Mouse (Mus musculus): Measurements from ENCODE around the gene Tfpt. TPM values are rescaled to one million over a fixed set of nuclear protein-coding genes. Genes with fewer than 3 reads are reported as not detected.
A peak's percentile ranks its signal among the peaks of the same experiment; 100 is the strongest.

Tfpt gene
- total and polyA plus RNA-seq, 3 experiments, result 8.0 to 21.1 (median 16.9) TPM

GRCm38 (mm10) chr7:3585763-3586162 lies 44.0 kb downstream of the Tfpt start:
- Histone ChIP-seq H3K27me3 (ENCODE audit: control insufficient read depth, insufficient read depth, low read length) (no peaks in the 10 kb centered on the region), H3K4me3 (no peak overlapping the region), H3K27ac (no peak overlapping the region), H3K9ac (ENCODE audit: low read depth, low read length) (no peak overlapping the region), H3K4me1 (ENCODE audit: control insufficient read depth, insufficient read depth, low read length) (no peaks in the 10 kb centered on the region), H3K79me2 (replicated peaks; ENCODE audit: control insufficient read depth, insufficient read depth, low read length) (no peaks in the 10 kb centered on the region), H3K36me3 (ENCODE audit: control insufficient read depth, insufficient read depth, low read length) (no peaks in the 10 kb centered on the region)
- TF ChIP-seq CTCF (IDR thresholded peaks at IDR 0.05) (no peak), POLR2A (IDR thresholded peaks at IDR 0.05; ENCODE audit: insufficient read depth, low read depth, low read length) (no peak), EP300 (IDR thresholded peaks at IDR 0.05; ENCODE audit: insufficient read depth, low read depth, low read length) (no peak)
- intact Hi-C loops (cut with DNase I), result no loop called here
- 7% methylated on average over 6 of the region's 6 CpGs for WGBS
- DNase-seq, result no peak

- H3K79me2 ChIP-seq (replicated peaks; ENCODE audit: control insufficient read depth, insufficient read depth, low read length), result no peaks in the 10 kb centered on the region
- H3K9ac ChIP-seq (ENCODE audit: low read depth, low read length), result no peak overlapping the region
- H3K27ac ChIP-seq, result no peak overlapping the region
- no peaks in the 10 kb centered on the region for H3K36me3 ChIP-seq (ENCODE audit: control insufficient read depth, insufficient read depth, low read length)
- 58% methylated on average over 2 of the region's 2 CpGs for WGBS
- intact Hi-C loops (cut with DNase I), result no loop called here
- H3K4me3 ChIP-seq, result no peak overlapping the region
- DNase-seq, result no peak
- H3K4me1 ChIP-seq (ENCODE audit: control insufficient read depth, insufficient read depth, low read length), result no peaks in the 10 kb centered on the region
- TF ChIP-seq EP300 (IDR thresholded peaks at IDR 0.05; ENCODE audit: insufficient read depth, low read depth, low read length), result no peak
- no peak for TF ChIP-seq CTCF (IDR thresholded peaks at IDR 0.05)
- no peaks in the 10 kb centered on the region for H3K27me3 ChIP-seq (ENCODE audit: control insufficient read depth, insufficient read depth, low read length)
Observed at GRCm38 (mm10) chr7:3580029-3580428, 49.7 kb downstream of the Tfpt start.

GRCm38 (mm10) chr7:3578952-3579546 lies 50.7 kb downstream of the Tfpt start:
- H3K4me3 ChIP-seq, result no peak overlapping the region
- no peak overlapping the region for H3K27ac ChIP-seq
- DNase-seq, result no peak
- no peaks in the 10 kb centered on the region for H3K27me3 ChIP-seq (ENCODE audit: control insufficient read depth, insufficient read depth, low read length)
- TF ChIP-seq EP300 (IDR thresholded peaks at IDR 0.05; ENCODE audit: insufficient read depth, low read depth, low read length) (no peak), POLR2A (IDR thresholded peaks at IDR 0.05; ENCODE audit: insufficient read depth, low read depth, low read length) (no peak), CTCF (IDR thresholded peaks at IDR 0.05) (no peak)
- no peak overlapping the region for H3K9ac ChIP-seq (ENCODE audit: low read depth, low read length)
- intact Hi-C loops (cut with DNase I), result no loop called here
- no peaks in the 10 kb centered on the region for H3K36me3 ChIP-seq (ENCODE audit: control insufficient read depth, insufficient read depth, low read length)
- WGBS, result 63% methylated on average over 6 of the region's 6 CpGs
- no peaks in the 10 kb centered on the region for H3K79me2 ChIP-seq (replicated peaks; ENCODE audit: control insufficient read depth, insufficient read depth, low read length)
- no peaks in the 10 kb centered on the region for H3K4me1 ChIP-seq (ENCODE audit: control insufficient read depth, insufficient read depth, low read length)

GRCm38 (mm10) chr7:3578196-3578595 lies 51.5 kb downstream of the Tfpt start:
- 76% methylated on average over 2 of the region's 2 CpGs for WGBS
- H3K27ac ChIP-seq, result no peak overlapping the region
- DNase-seq, result no peak
- TF ChIP-seq EP300 (IDR thresholded peaks at IDR 0.05; ENCODE audit: insufficient read depth, low read depth, low read length), result no peak
- no peak for TF ChIP-seq POLR2A (IDR thresholded peaks at IDR 0.05; ENCODE audit: insufficient read depth, low read depth, low read length)
- TF ChIP-seq CTCF (IDR thresholded peaks at IDR 0.05), result peak; percentile 16
- H3K4me1 ChIP-seq (ENCODE audit: control insufficient read depth, insufficient read depth, low read length), result no peaks in the 10 kb centered on the region
- H3K27me3 ChIP-seq (ENCODE audit: control insufficient read depth, insufficient read depth, low read length), result no peaks in the 10 kb centered on the region
- H3K4me3 ChIP-seq, result no peak overlapping the region
- no peaks in the 10 kb centered on the region for H3K36me3 ChIP-seq (ENCODE audit: control insufficient read depth, insufficient read depth, low read length)
- intact Hi-C loops (cut with DNase I), result no loop called here
- no peaks in the 10 kb centered on the region for H3K79me2 ChIP-seq (replicated peaks; ENCODE audit: control insufficient read depth, insufficient read depth, low read length)
- H3K9ac ChIP-seq (ENCODE audit: low read depth, low read length), result no peak overlapping the region

GRCm38 (mm10) chr7:3576354-3577124 lies 53.2 kb downstream of the Tfpt start:
- Histone ChIP-seq H3K4me3 (no peak overlapping the region), H3K4me1 (ENCODE audit: control insufficient read depth, insufficient read depth, low read length) (no peaks in the 10 kb centered on the region), H3K9ac (ENCODE audit: low read depth, low read length) (no peak overlapping the region), H3K27me3 (ENCODE audit: control insufficient read depth, insufficient read depth, low read length) (no peaks in the 10 kb centered on the region), H3K79me2 (replicated peaks; ENCODE audit: control insufficient read depth, insufficient read depth, low read length) (no peaks in the 10 kb centered on the region), H3K27ac (no peak overlapping the region), H3K36me3 (ENCODE audit: control insufficient read depth, insufficient read depth, low read length) (no peaks in the 10 kb centered on the region)
- intact Hi-C loops (cut with DNase I), result no loop called here
- DNase-seq, result no peak
- WGBS, result 56% methylated on average over 5 of the region's 5 CpGs
- no peak for TF ChIP-seq POLR2A (IDR thresholded peaks at IDR 0.05; ENCODE audit: insufficient read depth, low read depth, low read length)
- TF ChIP-seq CTCF (IDR thresholded peaks at IDR 0.05), result no peak
- TF ChIP-seq EP300 (IDR thresholded peaks at IDR 0.05; ENCODE audit: insufficient read depth, low read depth, low read length), result no peak

GRCm38 (mm10) chr7:3574216-3574615 lies 55.5 kb downstream of the Tfpt start:
- no peaks in the 10 kb centered on the region; the same call in 1 of the 2 replicates for H3K27me3 ChIP-seq (ENCODE audit: control insufficient read depth, insufficient read depth, low read length)
- intact Hi-C loops (cut with DNase I), result no loop called here
- H3K79me2 ChIP-seq (replicated peaks; ENCODE audit: control insufficient read depth, insufficient read depth, low read length), result no peaks in the 10 kb centered on the region
- TF ChIP-seq POLR2A (IDR thresholded peaks at IDR 0.05; ENCODE audit: insufficient read depth, low read depth, low read length) (no peak), CTCF (IDR thresholded peaks at IDR 0.05) (0 out of 2 replicates have a peak, but pooled peaks have one; percentile 3), EP300 (IDR thresholded peaks at IDR 0.05; ENCODE audit: insufficient read depth, low read depth, low read length) (no peak)
- H3K4me3 ChIP-seq, result no peak overlapping the region
- no peak overlapping the region for H3K27ac ChIP-seq
- H3K4me1 ChIP-seq (ENCODE audit: control insufficient read depth, insufficient read depth, low read length), result no peaks in the 10 kb centered on the region
- WGBS, result 35% methylated on average over 5 of the region's 5 CpGs
- H3K36me3 ChIP-seq (ENCODE audit: control insufficient read depth, insufficient read depth, low read length), result no peaks in the 10 kb centered on the region
- no peak for DNase-seq
- no peak overlapping the region for H3K9ac ChIP-seq (ENCODE audit: low read depth, low read length)
